Mouse (Mus musculus): ENCODE data around the gene Ddc. TPM values are rescaled to one million over a fixed set of nuclear protein-coding genes. Genes with fewer than 3 reads are reported as not detected.

The Ddc gene
- polyA plus RNA-seq, 1 experiment from 2014 or later, result 9.3 TPM

GRCm38 (mm10) chr11:11884533-11885245 lies 13.3 kb downstream of the Ddc start:
- 0 out of 2 replicates have a peak overlapping the region, but pooled peaks have one; percentile 5 for H3K4me3 ChIP-seq
- H3K9me3 ChIP-seq (replicated peaks), result no peaks in the 10 kb centered on the region
- no peaks in the 10 kb centered on the region for H3K27me3 ChIP-seq (replicated peaks)
- H3K4me1 ChIP-seq, result peaks cover 94% of the 10 kb centered on the region
- peak; percentile 93 for ATAC-seq
- no peaks in the 10 kb centered on the region for H3K36me3 ChIP-seq
- H3K4me2 ChIP-seq, result peak overlapping the region; percentile 45
- H3K9ac ChIP-seq, result no peak overlapping the region
- 19% methylated on average over 11 of the region's 11 CpGs for WGBS (ENCODE audit: insufficient replicate concordance)
- peak overlapping the region; percentile 75 for H3K27ac ChIP-seq

- Histone ChIP-seq H3K27ac (no peak overlapping the region), H3K9ac (no peak overlapping the region), H3K4me3 (no peak overlapping the region), H3K36me3 (no peaks in the 10 kb centered on the region), H3K27me3 (replicated peaks) (no peaks in the 10 kb centered on the region), H3K4me2 (no peak overlapping the region), H3K9me3 (replicated peaks) (no peaks in the 10 kb centered on the region), H3K4me1 (peaks cover 94% of the 10 kb centered on the region)
- 70% methylated on average over 1 of the region's 1 CpGs for WGBS (ENCODE audit: insufficient replicate concordance)
- no peak for ATAC-seq
Observed at GRCm38 (mm10) chr11:11881783-11882155, 16.2 kb downstream of the Ddc start.

- Histone ChIP-seq H3K9ac (no peak overlapping the region), H3K27ac (no peak overlapping the region), H3K36me3 (no peaks in the 10 kb centered on the region), H3K27me3 (replicated peaks) (no peaks in the 10 kb centered on the region), H3K4me1 (peaks cover 92% of the 10 kb centered on the region), H3K4me3 (no peak overlapping the region), H3K4me2 (peak overlapping the region; percentile 6; the same call in 1 of the 2 replicates), H3K9me3 (replicated peaks) (no peaks in the 10 kb centered on the region)
- ATAC-seq, result 0 out of 2 replicates have a peak, but pooled peaks have one; percentile 14
- WGBS (ENCODE audit: insufficient replicate concordance), result 35% methylated on average over 13 of the region's 13 CpGs
Observed at GRCm38 (mm10) chr11:11881026-11881782, 16.7 kb downstream of the Ddc start.

- no peak overlapping the region for H3K4me2 ChIP-seq
- no peak overlapping the region for H3K4me3 ChIP-seq
- 76% methylated on average over 7 of the region's 7 CpGs for WGBS (ENCODE audit: insufficient replicate concordance)
- no peaks in the 10 kb centered on the region for H3K36me3 ChIP-seq
- H3K9ac ChIP-seq, result no peak overlapping the region
- peaks cover 89% of the 10 kb centered on the region for H3K4me1 ChIP-seq
- ATAC-seq, result no peak
- no peaks in the 10 kb centered on the region for H3K9me3 ChIP-seq (replicated peaks)
- H3K27me3 ChIP-seq (replicated peaks), result no peaks in the 10 kb centered on the region
- 0 out of 2 replicates have a peak overlapping the region, but pooled peaks have one; percentile 73 for H3K27ac ChIP-seq
Observed at GRCm38 (mm10) chr11:11880351-11880750, 17.6 kb downstream of the Ddc start.

GRCm38 (mm10) chr11:11879699-11880002 lies 18.3 kb downstream of the Ddc start:
- H3K9me3 ChIP-seq (replicated peaks), result no peaks in the 10 kb centered on the region
- no peaks in the 10 kb centered on the region for H3K27me3 ChIP-seq (replicated peaks)
- H3K4me2 ChIP-seq, result no peak overlapping the region
- H3K9ac ChIP-seq, result no peak overlapping the region
- WGBS (ENCODE audit: insufficient replicate concordance), result 69% methylated on average over 4 of the region's 4 CpGs
- H3K4me1 ChIP-seq, result peaks cover 89% of the 10 kb centered on the region
- no peak for ATAC-seq
- no peak overlapping the region for H3K4me3 ChIP-seq
- peak overlapping the region; percentile 73 for H3K27ac ChIP-seq
- H3K36me3 ChIP-seq, result no peaks in the 10 kb centered on the region

GRCm38 (mm10) chr11:11878981-11879698 lies 18.8 kb downstream of the Ddc start:
- Histone ChIP-seq H3K4me2 (no peak overlapping the region), H3K9ac (no peak overlapping the region), H3K4me1 (peaks cover 89% of the 10 kb centered on the region), H3K27ac (peak overlapping the region; percentile 73), H3K9me3 (replicated peaks) (no peaks in the 10 kb centered on the region), H3K36me3 (no peaks in the 10 kb centered on the region), H3K4me3 (no peak overlapping the region), H3K27me3 (replicated peaks) (no peaks in the 10 kb centered on the region)
- 0 out of 2 replicates have a peak, but pooled peaks have one; percentile 6 for ATAC-seq
- WGBS (ENCODE audit: insufficient replicate concordance), result 59% methylated on average over 10 of the region's 10 CpGs

GRCm38 (mm10) chr11:11878278-11878980 lies 19.5 kb downstream of the Ddc start:
- Histone ChIP-seq H3K9ac (no peak overlapping the region), H3K27ac (peak overlapping the region; percentile 73)
- 0 out of 2 replicates have a peak, but pooled peaks have one; percentile 12 for ATAC-seq

GRCm38 (mm10) chr11:11877891-11878277 lies 20.1 kb downstream of the Ddc start:
- Histone ChIP-seq H3K4me1 (peaks cover 80% of the 10 kb centered on the region), H3K4me2 (no peak overlapping the region), H3K36me3 (no peaks in the 10 kb centered on the region), H3K4me3 (no peak overlapping the region), H3K27ac (peak overlapping the region; percentile 73), H3K9ac (no peak overlapping the region), H3K9me3 (replicated peaks) (no peaks in the 10 kb centered on the region), H3K27me3 (replicated peaks) (no peaks in the 10 kb centered on the region)
- 36% methylated on average over 4 of the region's 4 CpGs for WGBS (ENCODE audit: insufficient replicate concordance)
- no peak for ATAC-seq

More at GRCm38 (mm10) chr11:11878278-11878980, 19.5 kb downstream of the Ddc start:
- peaks cover 83% of the 10 kb centered on the region for H3K4me1 ChIP-seq
- H3K4me3 ChIP-seq, result no peak overlapping the region
- no peak overlapping the region for H3K4me2 ChIP-seq
- H3K9me3 ChIP-seq (replicated peaks), result no peaks in the 10 kb centered on the region
- 12% methylated on average over 11 of the region's 11 CpGs for WGBS (ENCODE audit: insufficient replicate concordance)
- H3K36me3 ChIP-seq, result no peaks in the 10 kb centered on the region
- H3K27me3 ChIP-seq (replicated peaks), result no peaks in the 10 kb centered on the region

GRCm38 (mm10) chr11:11876366-11876765 lies 21.6 kb downstream of the Ddc start:
- 20% methylated on average over 3 of the region's 3 CpGs for WGBS (ENCODE audit: insufficient replicate concordance)
- H3K36me3 ChIP-seq, result no peaks in the 10 kb centered on the region
- H3K9me3 ChIP-seq (replicated peaks), result no peaks in the 10 kb centered on the region
- no peaks in the 10 kb centered on the region for H3K27me3 ChIP-seq (replicated peaks)
- no peak overlapping the region for H3K4me2 ChIP-seq
- H3K27ac ChIP-seq, result no peak overlapping the region
- H3K9ac ChIP-seq, result no peak overlapping the region
- peaks cover 77% of the 10 kb centered on the region for H3K4me1 ChIP-seq
- no peak overlapping the region for H3K4me3 ChIP-seq
- no peak for ATAC-seq

GRCm38 (mm10) chr11:11875230-11875629 lies 22.7 kb downstream of the Ddc start:
- H3K4me3 ChIP-seq, result no peak overlapping the region
- peaks cover 69% of the 10 kb centered on the region for H3K4me1 ChIP-seq
- WGBS (ENCODE audit: insufficient replicate concordance), result 16% methylated on average over 2 of the region's 2 CpGs
- no peak overlapping the region for H3K27ac ChIP-seq
- no peak for ATAC-seq
- no peaks in the 10 kb centered on the region for H3K27me3 ChIP-seq (replicated peaks)
- no peaks in the 10 kb centered on the region for H3K36me3 ChIP-seq
- H3K9me3 ChIP-seq (replicated peaks), result no peaks in the 10 kb centered on the region
- no peak overlapping the region for H3K9ac ChIP-seq
- H3K4me2 ChIP-seq, result no peak overlapping the region

GRCm38 (mm10) chr11:11873023-11873908 lies 24.7 kb downstream of the Ddc start:
- Histone ChIP-seq H3K36me3 (no peaks in the 10 kb centered on the region), H3K9ac (no peak overlapping the region), H3K9me3 (replicated peaks) (no peaks in the 10 kb centered on the region), H3K4me2 (no peak overlapping the region), H3K4me1 (peaks cover 56% of the 10 kb centered on the region), H3K27ac (0 out of 2 replicates have a peak overlapping the region, but pooled peaks have one; percentile 25), H3K27me3 (replicated peaks) (no peaks in the 10 kb centered on the region), H3K4me3 (no peak overlapping the region)
- 56% methylated on average over 20 of the region's 20 CpGs for WGBS (ENCODE audit: insufficient replicate concordance)
- no peak for ATAC-seq

Measured in liver, embryonic 12.5 days (tissue).